Mouse (Mus musculus) kidney, embryonic 16.5 days (tissue): ENCODE data around the gene Clptm1. TPM values are rescaled to one million over a fixed set of nuclear protein-coding genes. Genes with fewer than 3 reads are reported as not detected.
"Not testable (repeated sequence)": the region's sequence is repeated elsewhere in the genome, so short reads cannot be mapped to it uniquely, and the experiment has no call there.

ENCODE experiments used
- ATAC-seq: fragments of 200-750 bp; cut with Nextera tagmentation; 2 replicates; pipeline ENCODE4 v1.8.0; 2017; ENCODE audit warnings: moderate TSS enrichment; ENCODE audit not compliant: low FRiP score, low TSS enrichment
- H3K27ac ChIP-seq: fragments of 300-500 bp; sonication (generic); 2 replicates; pipeline ENCODE4 v1.5.1; 2014; ENCODE audit warnings: low read length
- H3K27me3 ChIP-seq: fragments of 300-500 bp; sonication (generic); 2 replicates; pipeline ENCODE4 v1.6.1; 2014; ENCODE audit warnings: low read length, control low read depth, mixed read lengths; ENCODE audit not compliant: insufficient read depth
- H3K36me3 ChIP-seq: fragments of 300-500 bp; sonication (generic); 2 replicates; pipeline ENCODE4 v1.6.1; 2014; ENCODE audit warnings: low read length, control low read depth, mixed read lengths; ENCODE audit not compliant: insufficient read depth
- H3K4me1 ChIP-seq: fragments of 300-500 bp; sonication (generic); 2 replicates; pipeline ENCODE4 v1.6.1; 2014; ENCODE audit warnings: low read length, control low read depth, mixed read lengths; ENCODE audit not compliant: insufficient read depth
- H3K4me2 ChIP-seq: fragments of 300-500 bp; sonication (generic); replicated peaks from 2 replicates; pipeline ENCODE4 v1.6.1; 2014; ENCODE audit warnings: low read depth, low read length
- H3K4me3 ChIP-seq: fragments of 300-500 bp; sonication (generic); 2 replicates; pipeline ENCODE4 v1.5.1; 2014; ENCODE audit warnings: mild to moderate bottlenecking, low read length
- H3K9ac ChIP-seq: fragments of 300-500 bp; sonication (generic); replicated peaks from 2 replicates; pipeline ENCODE4 v1.6.1; 2014; ENCODE audit warnings: low read length
- H3K9me3 ChIP-seq: fragments of 300-500 bp; sonication (generic); 2 replicates; pipeline ENCODE4 v1.6.1; 2016; ENCODE audit warnings: low read length, control low read depth
- WGBS: fragments of 180-500 bp; shearing (Covaris S2); extraction: QIAGEN DNeasy Blood & Tissue Kit; methylation state at CpG from one replicate; pipeline ENCODE4 v1.1.7; 2014; 5-methylcytosine and 5-hydroxymethylcytosine counted together
- polyA plus RNA-seq: library from polyadenylated mRNA; unstranded; fragments of >200 nt; fragmentation: Nextera tagmentation; extraction: Ambion mirVana; gene quantifications from 2 replicates; pipeline ENCODE4 v1.2.1, GENCODE M21; 2015

Clptm1 gene
- polyA plus RNA-seq, 1 experiment from 2014 or later, result 94.6 TPM

DNA sequence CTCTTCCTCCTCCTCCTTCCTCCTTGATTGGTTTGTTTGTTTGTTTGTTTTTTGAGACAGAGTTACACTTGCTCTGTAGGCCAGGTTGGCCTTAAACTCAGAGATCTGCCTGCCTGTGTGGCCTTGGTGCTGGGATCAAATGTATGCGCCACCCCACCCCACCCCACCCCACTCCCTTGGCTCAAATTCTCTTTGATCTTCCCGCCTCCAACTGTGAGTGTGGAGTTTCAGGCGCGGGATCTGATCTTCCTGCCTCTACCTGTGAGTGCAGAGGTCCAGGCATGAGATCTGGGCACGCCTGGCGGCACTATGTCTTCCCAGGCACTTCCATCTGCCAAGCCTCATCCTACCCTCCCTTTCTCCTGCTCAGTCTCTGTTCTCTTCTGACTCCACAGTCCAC, 42.6 kb downstream of the Clptm1 start:
- no peak for ATAC-seq
- Histone ChIP-seq H3K4me1 (peaks cover 7% of the 10 kb centered on the region), H3K9ac (no peak overlapping the region), H3K36me3 (no peaks in the 10 kb centered on the region), H3K27me3 (no peaks in the 10 kb centered on the region), H3K4me3 (no peak overlapping the region), H3K9me3 (no peaks in the 10 kb centered on the region), H3K27ac (no peak overlapping the region), H3K4me2 (no peak overlapping the region)
- 18% methylated on average over 6 of the region's 6 CpGs for WGBS

DNA sequence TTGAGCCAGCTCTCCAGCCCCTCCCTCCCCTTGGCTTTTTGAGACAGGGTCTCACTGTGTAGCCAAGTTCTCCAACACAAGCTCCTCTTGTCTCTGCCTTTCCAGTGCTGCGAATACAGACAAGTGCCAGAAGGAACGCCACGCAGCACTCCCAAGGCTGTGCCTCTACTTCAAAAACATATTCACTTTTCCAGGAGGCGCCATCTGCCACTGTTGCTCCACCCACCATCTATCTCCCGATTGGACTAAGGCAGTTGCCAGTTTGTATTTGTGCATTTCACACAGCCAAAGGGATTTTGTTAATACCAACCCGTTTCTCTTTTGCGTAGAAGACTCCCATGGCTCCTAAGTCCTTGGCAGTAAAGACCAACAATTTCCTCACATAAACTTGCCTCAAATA, 44.0 kb downstream of the Clptm1 start:
- no peak for ATAC-seq
- no peak overlapping the region for H3K27ac ChIP-seq

DNA sequence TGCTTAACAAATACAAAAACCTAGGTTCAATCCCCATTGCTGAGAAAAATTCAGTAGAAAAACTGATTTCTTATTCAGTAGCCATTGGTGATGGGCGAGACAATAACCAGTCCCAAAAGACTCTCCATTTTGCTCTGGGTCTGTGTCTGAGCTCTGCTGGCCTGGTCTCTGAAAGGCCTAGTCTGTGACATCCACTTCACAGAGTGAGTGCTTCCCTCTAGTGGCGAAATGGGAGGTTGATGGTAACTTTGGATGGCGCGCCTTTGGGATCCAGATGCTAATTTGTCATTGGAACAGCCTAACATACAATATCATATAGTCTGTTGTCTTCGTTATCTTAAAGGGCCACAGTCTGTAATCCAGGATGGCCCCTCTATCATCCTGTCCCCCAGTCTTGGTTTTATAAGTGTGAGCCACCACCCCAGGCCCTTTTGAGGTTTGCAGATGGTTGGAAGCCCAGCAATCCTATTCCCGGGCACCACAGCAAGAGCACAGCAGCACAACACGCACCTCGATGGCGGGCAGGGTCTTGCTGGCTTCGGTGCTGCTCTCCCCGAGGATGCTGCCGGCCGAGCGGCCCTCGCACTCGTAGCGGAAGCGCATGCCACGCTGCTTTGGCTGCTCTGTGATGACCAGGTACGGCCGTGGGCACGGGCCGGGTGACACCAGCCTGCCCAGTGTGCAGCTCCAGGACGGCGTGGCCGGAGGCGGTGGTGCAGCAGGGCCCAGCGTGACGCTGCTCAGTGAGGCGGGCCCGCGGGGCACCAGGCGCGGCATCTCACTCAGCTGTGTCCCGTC, 45.6 kb downstream of the Clptm1 start:
- Histone ChIP-seq H3K4me3 (peak overlapping the region; percentile 46), H3K4me2 (peak overlapping the region; percentile 77), H3K27me3 (no peaks in the 10 kb centered on the region), H3K36me3 (no peaks in the 10 kb centered on the region), H3K9ac (peak overlapping the region; percentile 67), H3K9me3 (no peaks in the 10 kb centered on the region), H3K4me1 (peaks cover 7% of the 10 kb centered on the region), H3K27ac (0 out of 2 replicates have a peak overlapping the region, but pooled peaks have one; percentile 5)
- ATAC-seq, result peak; percentile 89
- 4% methylated on average over 35 of the region's 35 CpGs for WGBS

More for the DNA sequence above, 44.0 kb downstream of the Clptm1 start:
- Histone ChIP-seq H3K9ac (no peak overlapping the region), H3K9me3 (no peaks in the 10 kb centered on the region), H3K27me3 (no peaks in the 10 kb centered on the region), H3K4me1 (peaks cover 7% of the 10 kb centered on the region), H3K36me3 (no peaks in the 10 kb centered on the region), H3K4me3 (no peak overlapping the region), H3K4me2 (no peak overlapping the region)
- WGBS, result 94% methylated on average over 7 of the region's 7 CpGs

DNA sequence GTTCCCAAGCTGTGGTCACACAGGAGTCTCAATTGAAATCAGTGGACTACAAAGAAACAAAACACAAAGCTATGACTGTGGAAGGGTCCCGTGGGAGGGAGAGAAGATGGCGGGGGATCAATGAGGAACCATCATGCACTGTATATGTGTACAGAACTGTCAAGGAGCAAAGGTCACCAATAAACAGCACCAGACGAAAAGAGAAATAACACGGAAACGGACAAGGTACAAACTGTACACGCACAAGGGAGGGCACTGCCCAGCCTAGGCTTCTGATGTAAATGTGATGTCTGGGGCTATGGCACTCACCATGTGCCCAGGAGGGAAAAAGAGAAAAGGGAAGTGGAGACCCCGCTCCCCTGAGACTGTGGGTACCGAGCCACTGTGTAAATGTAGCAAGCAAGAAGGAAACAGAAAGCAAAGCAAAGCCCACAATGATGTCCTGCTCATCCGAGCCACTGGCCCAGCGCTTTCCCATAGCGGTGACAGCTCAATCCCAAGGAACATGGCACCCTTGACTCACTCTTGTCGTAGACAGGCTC, 49.7 kb downstream of the Clptm1 start:
- H3K4me2 ChIP-seq, result no peak overlapping the region
- ATAC-seq, result no peak
- H3K4me1 ChIP-seq, result peaks cover 7% of the 10 kb centered on the region
- no peaks in the 10 kb centered on the region for H3K27me3 ChIP-seq
- H3K36me3 ChIP-seq, result peaks cover 12% of the 10 kb centered on the region; the same call in 1 of the 2 replicates
- H3K27ac ChIP-seq, result no peak overlapping the region
- H3K4me3 ChIP-seq, result no peak overlapping the region
- no peaks in the 10 kb centered on the region for H3K9me3 ChIP-seq
- WGBS, result 89% methylated on average over 12 of the region's 12 CpGs
- H3K9ac ChIP-seq, result no peak overlapping the region

DNA sequence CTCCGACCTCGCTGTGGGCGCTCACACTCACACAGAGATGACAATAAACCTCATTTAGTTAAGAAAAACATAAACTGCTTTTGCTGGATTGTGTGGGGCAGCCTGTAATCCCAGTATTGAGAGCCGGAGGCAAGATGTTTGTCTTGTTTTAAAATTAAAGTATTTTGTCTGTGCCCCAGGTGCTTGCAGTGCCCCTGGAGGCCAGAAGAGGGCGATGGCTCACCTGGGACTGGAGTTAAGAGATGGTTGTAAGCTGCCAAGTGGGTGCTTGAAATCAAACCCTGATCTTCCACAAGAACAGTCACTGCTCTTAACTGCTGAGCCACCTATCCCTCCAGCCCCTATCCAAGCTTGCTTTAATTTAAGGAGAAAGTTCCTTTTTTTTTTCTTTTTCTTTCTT, 53.9 kb downstream of the Clptm1 start:
- no peaks in the 10 kb centered on the region for H3K4me1 ChIP-seq
- no peak overlapping the region for H3K27ac ChIP-seq
- WGBS, result 80% methylated on average over 5 of the region's 5 CpGs

DNA sequence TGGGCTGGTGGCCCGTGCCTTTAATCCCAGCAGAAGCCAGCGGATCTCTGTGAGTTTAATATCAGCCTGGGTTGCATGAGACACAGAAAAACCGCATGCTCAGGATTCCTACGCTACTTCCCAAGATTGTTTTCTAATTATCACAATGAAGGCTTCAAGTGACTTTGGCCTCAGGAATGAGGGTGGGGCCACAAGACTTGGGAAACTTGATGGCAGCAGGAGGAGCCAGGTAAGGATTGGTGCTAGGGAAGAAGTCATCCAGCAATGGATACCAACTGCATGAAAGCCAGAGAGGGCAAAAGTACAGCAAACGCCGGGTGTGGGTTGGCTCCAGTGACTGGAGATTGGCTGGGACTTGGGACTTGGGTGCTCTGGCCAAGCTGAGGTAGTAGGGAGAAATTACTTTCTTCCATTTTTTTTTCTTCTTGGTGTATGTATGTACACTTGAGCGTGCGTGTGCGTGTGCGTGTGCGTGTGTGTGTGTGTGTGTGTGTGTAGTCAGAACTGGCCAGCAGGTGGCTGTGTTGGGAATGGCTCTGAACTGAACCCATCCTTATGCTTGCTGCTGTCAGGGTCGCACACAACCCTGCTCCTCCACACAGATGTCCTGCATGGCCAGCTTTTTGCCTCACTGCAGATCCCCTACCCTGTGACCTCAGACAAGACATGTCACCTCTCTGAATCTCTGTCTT, 55.0 kb downstream of the Clptm1 start:
- H3K9ac ChIP-seq, result no peak overlapping the region
- no peaks in the 10 kb centered on the region for H3K27me3 ChIP-seq
- H3K9me3 ChIP-seq, result no peaks in the 10 kb centered on the region
- H3K4me3 ChIP-seq, result no peak overlapping the region
- WGBS, result 90% methylated on average over 12 of the region's 12 CpGs
- no peak for ATAC-seq
- peaks cover 12% of the 10 kb centered on the region; the same call in 1 of the 2 replicates for H3K36me3 ChIP-seq
- H3K27ac ChIP-seq, result no peak overlapping the region
- H3K4me1 ChIP-seq, result no peaks in the 10 kb centered on the region
- H3K4me2 ChIP-seq, result no peak overlapping the region

More for the DNA sequence above, 53.9 kb downstream of the Clptm1 start:
- H3K36me3 ChIP-seq, result peaks cover 12% of the 10 kb centered on the region; the same call in 1 of the 2 replicates
- H3K9me3 ChIP-seq, result no peaks in the 10 kb centered on the region
- no peak overlapping the region for H3K4me2 ChIP-seq
- no peak overlapping the region for H3K9ac ChIP-seq
- ATAC-seq, result no peak
- no peak overlapping the region for H3K4me3 ChIP-seq
- no peaks in the 10 kb centered on the region for H3K27me3 ChIP-seq

DNA sequence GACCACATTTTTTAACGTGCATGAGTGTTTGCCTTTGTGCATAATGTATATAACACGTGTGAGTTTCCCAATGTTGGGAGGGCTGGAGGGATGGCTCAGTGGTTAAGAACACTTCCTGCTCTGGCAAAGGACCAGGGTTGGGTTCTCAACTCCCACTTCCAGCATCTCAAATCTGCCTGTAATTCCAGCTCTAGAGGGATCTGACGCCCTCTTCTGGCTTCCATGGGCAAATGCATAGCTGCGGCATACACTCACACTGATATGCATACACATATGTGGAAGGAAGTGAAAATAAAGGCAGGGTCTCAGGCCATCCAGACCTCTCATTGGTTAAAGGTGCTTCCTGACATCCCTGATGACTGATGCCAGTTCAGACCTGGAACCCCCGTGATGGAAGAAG, 57.5 kb downstream of the Clptm1 start:
- WGBS, result 77% methylated on average over 5 of the region's 5 CpGs
- Histone ChIP-seq H3K27me3 (no peaks in the 10 kb centered on the region), H3K27ac (no peak overlapping the region), H3K9me3 (no peaks in the 10 kb centered on the region), H3K4me3 (no peak overlapping the region), H3K36me3 (peaks cover 14% of the 10 kb centered on the region), H3K4me1 (peaks cover 14% of the 10 kb centered on the region), H3K9ac (no peak overlapping the region), H3K4me2 (no peak overlapping the region)
- no peak for ATAC-seq

DNA sequence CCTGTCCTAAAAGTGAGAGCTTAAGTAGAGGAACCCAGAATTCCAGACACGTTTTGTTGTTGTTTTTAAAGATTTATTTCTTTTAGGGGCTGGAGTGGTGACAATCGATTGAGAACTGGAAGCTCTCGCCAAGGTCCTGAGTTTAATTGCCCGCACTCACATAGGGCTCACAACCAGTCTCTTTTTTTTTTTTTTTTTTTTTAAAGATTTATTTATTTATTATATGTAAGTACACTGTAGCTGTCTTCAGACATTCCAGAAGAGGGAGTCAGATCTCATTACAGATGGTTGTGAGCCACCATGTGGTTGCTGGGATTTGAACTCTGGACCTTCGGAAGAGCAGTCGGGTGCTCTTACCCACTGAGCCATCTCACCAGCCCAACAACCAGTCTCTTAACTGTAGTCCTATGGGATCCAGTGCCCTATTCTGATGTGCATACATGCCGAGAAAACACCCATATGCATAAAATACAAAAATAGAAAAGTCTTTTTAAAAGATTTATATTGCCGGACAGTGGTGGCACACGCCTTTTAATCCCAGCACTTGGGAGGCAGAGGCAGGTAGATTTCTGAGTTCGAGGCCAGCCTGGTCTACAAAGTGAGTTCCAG, 60.1 kb downstream of the Clptm1 start:
- Histone ChIP-seq H3K27ac (peak overlapping the region; percentile 8; the same call in 1 of the 2 replicates), H3K36me3 (peaks cover 23% of the 10 kb centered on the region), H3K4me1 (peaks cover 17% of the 10 kb centered on the region), H3K9ac (peak overlapping the region; percentile 97; the same call in 1 of the 2 replicates), H3K4me3 (peak overlapping the region; percentile 100), H3K4me2 (peak overlapping the region; percentile 82)
- not testable (repeated sequence) for H3K27me3 ChIP-seq, H3K9me3 ChIP-seq
- WGBS, result 57% methylated on average over 10 of the region's 10 CpGs
- ATAC-seq, result peak; percentile 2; the same call in 1 of the 2 replicates

DNA sequence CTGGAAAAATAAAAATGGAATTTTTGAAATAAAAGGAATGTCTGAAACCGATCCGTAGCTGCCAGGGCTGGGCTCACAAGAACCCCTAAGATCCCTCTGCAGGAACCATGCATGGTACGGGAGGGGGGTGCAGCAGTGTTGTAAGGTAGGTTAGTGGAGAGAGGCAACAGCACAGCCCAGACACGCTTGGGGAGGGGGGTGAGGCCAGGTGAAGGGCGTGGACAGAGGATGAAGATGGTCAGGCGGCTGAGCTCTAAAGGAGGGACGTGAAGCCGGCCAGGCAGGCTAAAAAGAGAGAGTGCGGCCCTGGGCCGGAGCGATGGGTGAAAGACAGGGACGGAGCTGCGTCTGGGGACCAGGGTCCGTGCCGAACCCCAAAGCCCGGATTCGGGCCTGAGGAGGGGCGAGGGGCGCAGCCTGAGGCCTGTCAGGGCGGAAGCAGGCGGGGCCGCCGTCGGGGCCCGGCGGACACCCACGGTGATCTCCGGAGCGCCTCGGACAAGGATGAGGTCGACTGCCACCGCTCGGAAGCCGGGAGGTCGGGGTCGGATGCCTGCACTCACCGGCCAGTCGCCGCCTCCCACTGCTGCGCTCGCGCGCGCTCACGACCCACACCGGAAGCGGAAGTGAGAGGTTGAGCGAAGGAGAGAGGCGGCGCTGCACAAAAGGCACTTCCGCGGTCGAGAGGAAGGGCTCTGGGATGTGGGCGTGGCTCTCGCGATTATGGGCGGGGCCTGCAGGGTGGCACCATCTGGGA, 60.8 kb downstream of the Clptm1 start, which contains the start of gene Clasrp:
Clasrp (minus strand) TSS at position 638 of the 757 bp plus-strand sequence.
- no peaks in the 10 kb centered on the region for H3K9me3 ChIP-seq
- H3K27me3 ChIP-seq, result no peaks in the 10 kb centered on the region
- peak within 1 kb of the TSS; percentile 80 for H3K27ac ChIP-seq
- peaks cover 29% of the 10 kb centered on the region for H3K36me3 ChIP-seq
- under 1% methylated on average over 57 of the region's 57 CpGs for WGBS
- H3K4me3 ChIP-seq, result peak within 1 kb of the TSS; percentile 100
- peak within 1 kb of the TSS; percentile 82 for H3K4me2 ChIP-seq
- peaks cover 17% of the 10 kb centered on the region for H3K4me1 ChIP-seq
- H3K9ac ChIP-seq, result peak within 1 kb of the TSS; percentile 97
- ATAC-seq, result peak; percentile 95
